Mouse (Mus musculus) frontal cortex, postnatal 10 days (tissue): ENCODE measurements around the gene Ssr1.
A peak's percentile ranks its signal among the peaks of the same experiment; 100 is the strongest.

ENCODE experiments used
- DNase-seq, 2 experiments: peaks; one replicate each; pipeline ENCODE4 v3.0.0; 2022; ENCODE audit warnings: low spot score in 2 of 2, mixed read lengths in 1 of 2

The Ssr1 gene

GRCm38 (mm10) chr13:37946734-37947133 is 47.3 kb downstream of the Ssr1 start:
- DNase-seq = peak in 1 of 2 experiments; percentile 69

- DNase-seq = no peak
These were observed 48.6 kb downstream of the Ssr1 start for GRCm38 (mm10) chr13:37945392-37945791.

GRCm38 (mm10) chr13:37944306-37944705 is 49.7 kb downstream of the Ssr1 start:
- no peak for DNase-seq

GRCm38 (mm10) chr13:37943466-37943865 is 50.6 kb downstream of the Ssr1 start:
- DNase-seq = no peak

- no peak for DNase-seq
These were observed 51.1 kb downstream of the Ssr1 start for GRCm38 (mm10) chr13:37942887-37943331.

GRCm38 (mm10) chr13:37941950-37942886 is 51.8 kb downstream of the Ssr1 start:
- DNase-seq = no peak

GRCm38 (mm10) chr13:37941138-37941645 is 52.8 kb downstream of the Ssr1 start:
- no peak for DNase-seq

GRCm38 (mm10) chr13:37940649-37941048 is 53.4 kb downstream of the Ssr1 start:
- DNase-seq = no peak

GRCm38 (mm10) chr13:37940167-37940566 is 53.9 kb downstream of the Ssr1 start:
- DNase-seq = no peak

- no peak for DNase-seq
These were observed 57.7 kb downstream of the Ssr1 start for GRCm38 (mm10) chr13:37936351-37936750.

GRCm38 (mm10) chr13:37934920-37935319 is 59.1 kb downstream of the Ssr1 start:
- no peak for DNase-seq

- DNase-seq = no peak
These were observed 59.9 kb downstream of the Ssr1 start for GRCm38 (mm10) chr13:37934075-37934474.

- DNase-seq = no peak
These were observed 62.7 kb downstream of the Ssr1 start for GRCm38 (mm10) chr13:37931210-37931922.

GRCm38 (mm10) chr13:37930621-37931020 is 63.4 kb downstream of the Ssr1 start:
- DNase-seq = no peak

- no peak for DNase-seq
These were observed 63.9 kb downstream of the Ssr1 start for GRCm38 (mm10) chr13:37930091-37930490.

GRCm38 (mm10) chr13:37929532-37929931 is 64.5 kb downstream of the Ssr1 start:
- no peak for DNase-seq

GRCm38 (mm10) chr13:37926394-37926793 is 67.6 kb downstream of the Ssr1 start:
- DNase-seq = no peak

- no peak for DNase-seq
These were observed 69.5 kb downstream of the Ssr1 start for GRCm38 (mm10) chr13:37924461-37924948.

GRCm38 (mm10) chr13:37923643-37924460 is 70.2 kb downstream of the Ssr1 start:
- DNase-seq = no peak

GRCm38 (mm10) chr13:37923091-37923490 is 70.9 kb downstream of the Ssr1 start:
- DNase-seq = no peak

GRCm38 (mm10) chr13:37920727-37921126 is 73.3 kb downstream of the Ssr1 start:
- DNase-seq = no peak
